Mouse (Mus musculus) hindbrain, postnatal 0 days (tissue): Measurements from ENCODE around the gene Adam12. TPM values are rescaled to one million over a fixed set of nuclear protein-coding genes. Genes with fewer than 3 reads are reported as not detected.

ENCODE experiments used
- ATAC-seq: fragments of 200-750 bp; cut with Nextera tagmentation; 2 replicates; pipeline ENCODE4 v1.8.0; 2017; ENCODE audit warnings: mild to moderate bottlenecking, moderate TSS enrichment, moderate library complexity
- DNase-seq: peaks from one replicate; pipeline ENCODE4 v3.0.0-alpha.2; 2015; ENCODE audit warnings: low spot score
- H3K27ac ChIP-seq: fragments of 300-500 bp; sonication (generic); 2 replicates; pipeline ENCODE4 v1.5.1; 2014; ENCODE audit warnings: mild to moderate bottlenecking
- H3K27me3 ChIP-seq: fragments of 300-500 bp; sonication (generic); 2 replicates; pipeline ENCODE4 v1.6.1; 2014; ENCODE audit warnings: low read length, mixed read lengths; ENCODE audit not compliant: insufficient read depth
- H3K36me3 ChIP-seq: fragments of 300-500 bp; sonication (generic); 2 replicates; pipeline ENCODE4 v1.6.1; 2014; ENCODE audit warnings: low read length, mixed read lengths; ENCODE audit not compliant: insufficient read depth
- H3K4me1 ChIP-seq: fragments of 300-500 bp; sonication (generic); 2 replicates; pipeline ENCODE4 v1.6.1; 2014; ENCODE audit warnings: antibody characterized with exemption, low read length, mixed read lengths; ENCODE audit not compliant: insufficient read depth
- H3K4me2 ChIP-seq: fragments of 300-500 bp; sonication (generic); 2 replicates; pipeline ENCODE4 v1.6.1; 2014; ENCODE audit warnings: low read depth, mild to moderate bottlenecking, low read length, moderate library complexity, mixed read lengths
- H3K4me3 ChIP-seq: fragments of 300-500 bp; sonication (generic); 2 replicates; pipeline ENCODE4 v1.5.1; 2014; ENCODE audit warnings: low read length
- H3K9ac ChIP-seq: fragments of 300-500 bp; sonication (generic); replicated peaks from 2 replicates; pipeline ENCODE4 v1.6.1; 2014; ENCODE audit warnings: mild to moderate bottlenecking, low read length, moderate library complexity, mixed read lengths
- H3K9me3 ChIP-seq: fragments of 300-500 bp; sonication (generic); 2 replicates; pipeline ENCODE4 v1.6.1; 2016; ENCODE audit warnings: low read length, mixed read lengths
- CTCF ChIP-seq: IDR thresholded peaks from 2 replicates; pipeline ENCODE4 v1.5.1; 2016; ENCODE audit warnings: antibody characterized with exemption, control low read depth, low read depth
- WGBS: fragments of 180-500 bp; shearing (Covaris S2); extraction: QIAGEN DNeasy Blood & Tissue Kit; methylation state at CpG from one replicate; pipeline ENCODE4 v1.1.7; 2014; 5-methylcytosine and 5-hydroxymethylcytosine counted together
- polyA plus RNA-seq: library from polyadenylated mRNA; unstranded; fragments of >200 nt; fragmentation: Nextera tagmentation; extraction: Ambion mirVana; gene quantifications from 2 replicates; pipeline ENCODE4 v1.2.1, GENCODE M21; 2015
- total RNA-seq: library from RNA; depleted of rRNA; stranded (reverse); fragments of >200 nt; gene quantifications from 2 replicates; pipeline ENCODE4 v1.2.3, GENCODE M21; 2014

Gene Adam12
- total and polyA plus RNA-seq, 2 experiments from 2014 or later = 4.0 to 12.3 TPM

- H3K4me2 ChIP-seq = no peak overlapping the region
- no peaks in the 10 kb centered on the region for H3K27me3 ChIP-seq
- no peak overlapping the region for H3K27ac ChIP-seq
- H3K36me3 ChIP-seq = no peaks in the 10 kb centered on the region
- no peak overlapping the region for H3K9ac ChIP-seq
- 77% methylated on average over 5 of the region's 5 CpGs for WGBS
- H3K9me3 ChIP-seq = no peaks in the 10 kb centered on the region
- TF ChIP-seq CTCF = no peak
- DNase-seq = no peak
- H3K4me1 ChIP-seq = no peaks in the 10 kb centered on the region
- H3K4me3 ChIP-seq = no peak overlapping the region
- ATAC-seq = no peak
Measured at GRCm38 (mm10) chr7:133862723-133863122, 369.2 kb downstream of the Adam12 start.

DNA sequence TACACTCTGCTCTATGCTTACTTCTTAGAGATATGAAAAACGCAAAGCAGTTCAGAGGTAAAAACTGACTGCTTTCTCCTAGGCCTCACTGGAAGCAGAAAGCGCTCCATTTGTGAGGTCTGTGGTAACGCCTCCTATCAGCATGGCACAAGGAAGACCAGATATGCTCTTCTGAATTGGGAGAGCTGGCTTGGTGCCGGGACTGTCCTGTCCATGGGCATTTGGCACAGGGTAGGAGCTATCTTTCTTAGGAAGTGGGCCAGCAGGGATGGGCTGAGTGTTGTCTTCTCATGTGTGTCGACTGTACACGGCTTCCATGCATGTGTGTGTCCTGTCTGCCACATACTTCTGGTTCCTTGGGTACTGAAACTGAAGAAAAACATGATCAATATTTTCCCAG is 369.7 kb downstream of the Adam12 start:
- TF ChIP-seq CTCF = no peak
- no peak for DNase-seq
- WGBS = 95% methylated on average over 6 of the region's 6 CpGs
- no peak overlapping the region for H3K27ac ChIP-seq
- no peak overlapping the region for H3K9ac ChIP-seq
- no peaks in the 10 kb centered on the region for H3K27me3 ChIP-seq
- H3K36me3 ChIP-seq = no peaks in the 10 kb centered on the region
- no peaks in the 10 kb centered on the region for H3K4me1 ChIP-seq
- H3K4me3 ChIP-seq = no peak overlapping the region
- no peak for ATAC-seq
- no peak overlapping the region for H3K4me2 ChIP-seq
- H3K9me3 ChIP-seq = no peaks in the 10 kb centered on the region

DNA sequence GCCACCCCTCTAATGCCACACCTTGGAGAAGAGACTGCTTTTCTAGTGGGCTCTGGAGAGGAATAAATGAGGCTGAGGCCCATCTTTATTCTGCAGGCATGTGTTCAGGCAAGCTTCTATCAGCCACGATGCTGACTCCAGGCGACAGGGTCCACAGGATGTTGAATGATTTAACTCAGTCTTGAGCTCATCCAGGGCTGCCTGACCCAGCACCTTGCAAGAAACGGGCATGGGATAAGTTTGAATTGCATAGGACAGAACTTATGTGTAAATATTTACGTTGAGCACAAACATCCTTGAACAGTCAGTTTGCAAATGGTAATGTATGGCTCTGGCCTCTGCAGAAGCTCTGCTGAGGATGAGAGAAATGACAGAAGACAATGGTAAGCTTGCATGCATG is 372.4 kb downstream of the Adam12 start:
- no peak for ATAC-seq

DNA sequence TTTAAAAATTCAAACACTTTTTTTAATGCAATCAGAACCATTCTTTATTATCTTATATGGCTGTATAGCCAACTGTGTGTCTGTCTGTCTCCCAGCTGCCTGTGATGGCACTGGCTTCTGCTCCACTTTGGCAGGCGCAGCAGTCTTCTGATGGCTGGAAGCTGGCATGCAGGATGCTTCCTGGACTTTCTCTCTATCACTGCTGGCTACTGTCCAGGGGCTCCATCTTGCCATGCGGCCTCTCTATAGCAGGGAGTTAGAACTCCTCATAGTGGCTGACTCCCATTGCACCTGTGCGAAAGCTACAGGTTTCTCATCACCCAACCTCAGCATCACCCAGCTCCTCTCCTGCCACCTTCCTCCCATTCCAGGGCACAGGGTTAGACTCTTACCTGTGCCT is 373.4 kb downstream of the Adam12 start:
- peak; percentile 54 for DNase-seq
- no peak overlapping the region for H3K9ac ChIP-seq
- no peaks in the 10 kb centered on the region for H3K27me3 ChIP-seq
- TF ChIP-seq CTCF = no peak
- H3K9me3 ChIP-seq = no peaks in the 10 kb centered on the region
- no peaks in the 10 kb centered on the region for H3K36me3 ChIP-seq
- no peak overlapping the region for H3K4me2 ChIP-seq
- ATAC-seq = 0 out of 2 replicates have a peak, but pooled peaks have one; percentile 21
- no peak overlapping the region for H3K4me3 ChIP-seq
- 82% methylated on average over 3 of the region's 3 CpGs for WGBS
- no peaks in the 10 kb centered on the region for H3K4me1 ChIP-seq
- H3K27ac ChIP-seq = no peak overlapping the region

More for the DNA sequence above, 372.4 kb downstream of the Adam12 start:
- 90% methylated on average over 4 of the region's 4 CpGs for WGBS
- H3K4me1 ChIP-seq = no peaks in the 10 kb centered on the region
- H3K27ac ChIP-seq = no peak overlapping the region
- TF ChIP-seq CTCF = no peak
- H3K4me2 ChIP-seq = no peak overlapping the region
- no peaks in the 10 kb centered on the region for H3K9me3 ChIP-seq
- H3K27me3 ChIP-seq = no peaks in the 10 kb centered on the region
- DNase-seq = no peak
- H3K4me3 ChIP-seq = no peak overlapping the region
- H3K36me3 ChIP-seq = no peaks in the 10 kb centered on the region
- H3K9ac ChIP-seq = no peak overlapping the region

- H3K27me3 ChIP-seq = no peaks in the 10 kb centered on the region
- H3K4me2 ChIP-seq = no peak overlapping the region
- H3K27ac ChIP-seq = no peak overlapping the region
- no peak overlapping the region for H3K4me3 ChIP-seq
- no peaks in the 10 kb centered on the region for H3K4me1 ChIP-seq
- TF ChIP-seq CTCF = peak; percentile 100
- no peaks in the 10 kb centered on the region for H3K36me3 ChIP-seq
- no peaks in the 10 kb centered on the region for H3K9me3 ChIP-seq
- ATAC-seq (peak; percentile 76), DNase-seq (peak; percentile 90)
- no peak overlapping the region for H3K9ac ChIP-seq
- 23% methylated on average over 3 of the region's 3 CpGs for WGBS
Measured at GRCm38 (mm10) chr7:133856278-133856677, 375.7 kb downstream of the Adam12 start.

GRCm38 (mm10) chr7:133850735-133851134 is 381.2 kb downstream of the Adam12 start:
- DNase-seq = no peak

GRCm38 (mm10) chr7:133848180-133848579 is 383.8 kb downstream of the Adam12 start:
- Histone ChIP-seq H3K27ac (no peak overlapping the region), H3K4me2 (no peak overlapping the region), H3K27me3 (no peaks in the 10 kb centered on the region), H3K4me3 (no peak overlapping the region), H3K4me1 (no peaks in the 10 kb centered on the region), H3K9ac (no peak overlapping the region), H3K9me3 (no peaks in the 10 kb centered on the region), H3K36me3 (no peaks in the 10 kb centered on the region)
- no peak for DNase-seq
- ATAC-seq = no peak
- WGBS = 48% methylated on average over 2 of the region's 2 CpGs
- no peak for TF ChIP-seq CTCF

More at GRCm38 (mm10) chr7:133850735-133851134, 381.2 kb downstream of the Adam12 start:
- ATAC-seq = no peak
- no peaks in the 10 kb centered on the region for H3K36me3 ChIP-seq
- H3K27me3 ChIP-seq = no peaks in the 10 kb centered on the region
- TF ChIP-seq CTCF = peak; percentile 27; the same call in 1 of the 2 replicates
- no peak overlapping the region for H3K27ac ChIP-seq
- H3K9ac ChIP-seq = no peak overlapping the region
- H3K4me3 ChIP-seq = no peak overlapping the region
- no peak overlapping the region for H3K4me2 ChIP-seq
- no peaks in the 10 kb centered on the region for H3K4me1 ChIP-seq
- no peaks in the 10 kb centered on the region for H3K9me3 ChIP-seq
